Mouse (Mus musculus) ES-E14 (cell line): ENCODE results near the gene Ppp1r13b. TPM values are rescaled to one million over a fixed set of nuclear protein-coding genes. Genes with fewer than 3 reads are reported as not detected.

Experiments
- DNase-seq: peaks from one replicate; pipeline ENCODE4 v3.0.0-alpha.2; 2013; ENCODE audit warnings: low read depth, low spot score
- H3K27ac ChIP-seq: 2 replicates; pipeline ENCODE4 v1.5.1; 2012; ENCODE audit warnings: low read depth, mild to moderate bottlenecking, low read length, moderate library complexity, mixed read lengths; ENCODE audit not compliant: poor library complexity, insufficient read depth, severe bottlenecking
- H3K36me3 ChIP-seq: 2 replicates; pipeline ENCODE4 v1.6.1; 2012; ENCODE audit warnings: mild to moderate bottlenecking, low read length, moderate library complexity, mixed read lengths; ENCODE audit not compliant: control insufficient read depth, poor library complexity, insufficient read depth, severe bottlenecking
- H3K4me1 ChIP-seq, 2 experiments: fragments of 150-350 bp in 1 of 2; sonication (generic) in 1 of 2; 2 replicates each; pipeline ENCODE4 v1.6.1; 2012; ENCODE audit warnings: low read length in 2 of 2, mild to moderate bottlenecking in 1 of 2, mixed read lengths in 1 of 2; ENCODE audit not compliant: control insufficient read depth in 2 of 2, insufficient read depth in 2 of 2, poor library complexity in 1 of 2
- H3K4me3 ChIP-seq, 2 experiments: fragments of 150-350 bp in 1 of 2; sonication (generic) in 1 of 2; 2 replicates each; pipeline ENCODE4 v1.5.1; 2012; ENCODE audit warnings: low read length in 2 of 2, low read depth in 1 of 2, mild to moderate bottlenecking in 1 of 2, mixed read lengths in 1 of 2; ENCODE audit not compliant: insufficient read depth in 1 of 2, poor library complexity in 1 of 2, severe bottlenecking in 1 of 2
- H3K9ac ChIP-seq: 2 replicates; pipeline ENCODE4 v1.6.1; 2012; ENCODE audit warnings: low read depth, mild to moderate bottlenecking, low read length, mixed read lengths; ENCODE audit not compliant: poor library complexity, insufficient read depth, severe bottlenecking
- H3K9me3 ChIP-seq: fragments of 150-350 bp; sonication (generic); 2 replicates; pipeline ENCODE4 v1.6.1; 2012; ENCODE audit warnings: low read depth, mild to moderate bottlenecking, low read length; ENCODE audit not compliant: control insufficient read depth, insufficient read depth
- CHD2 ChIP-seq: IDR thresholded peaks from 2 replicates; pipeline ENCODE4 v1.6.1; 2014; ENCODE audit warnings: mild to moderate bottlenecking, low read depth, low read length, inconsistent platforms
- HCFC1 ChIP-seq: IDR thresholded peaks from 2 replicates; pipeline ENCODE4 v1.6.1; 2012; ENCODE audit warnings: low read length, inconsistent platforms, borderline replicate concordance; ENCODE audit not compliant: insufficient read depth
- MAFK ChIP-seq: IDR thresholded peaks from 2 replicates; pipeline ENCODE4 v1.6.1; 2014; ENCODE audit warnings: mild to moderate bottlenecking, low read depth, low read length, inconsistent platforms; ENCODE audit not compliant: insufficient read depth
- ZC3H11A ChIP-seq: IDR thresholded peaks from 2 replicates; pipeline ENCODE4 v1.6.1; 2012; ENCODE audit warnings: low read depth, mild to moderate bottlenecking, inconsistent platforms, low read length, borderline replicate concordance
- ZNF384 ChIP-seq: IDR thresholded peaks from 2 replicates; pipeline ENCODE4 v1.6.1; 2012; ENCODE audit warnings: low read depth, low read length, inconsistent platforms
- in situ Hi-C, 2 experiments: fragments of 600-800 bp; cut with MboI; formaldehyde crosslinking; loops; one replicate each; pipeline ENCODE4 v1.15.1; 2025; ENCODE audit warnings: low sequenced_read_pairs in 2 of 2, inconsistent platforms in 1 of 2; ENCODE audit not compliant: unreplicated experiment in 2 of 2
- total RNA-seq: library from RNA; depleted of rRNA; stranded (reverse); fragments of 300-350 nt; gene quantifications from 2 replicates; pipeline ENCODE4 v1.2.3, GENCODE M21; 2012

Gene Ppp1r13b
- total RNA-seq, 1 experiment = 4.4 TPM

DNA sequence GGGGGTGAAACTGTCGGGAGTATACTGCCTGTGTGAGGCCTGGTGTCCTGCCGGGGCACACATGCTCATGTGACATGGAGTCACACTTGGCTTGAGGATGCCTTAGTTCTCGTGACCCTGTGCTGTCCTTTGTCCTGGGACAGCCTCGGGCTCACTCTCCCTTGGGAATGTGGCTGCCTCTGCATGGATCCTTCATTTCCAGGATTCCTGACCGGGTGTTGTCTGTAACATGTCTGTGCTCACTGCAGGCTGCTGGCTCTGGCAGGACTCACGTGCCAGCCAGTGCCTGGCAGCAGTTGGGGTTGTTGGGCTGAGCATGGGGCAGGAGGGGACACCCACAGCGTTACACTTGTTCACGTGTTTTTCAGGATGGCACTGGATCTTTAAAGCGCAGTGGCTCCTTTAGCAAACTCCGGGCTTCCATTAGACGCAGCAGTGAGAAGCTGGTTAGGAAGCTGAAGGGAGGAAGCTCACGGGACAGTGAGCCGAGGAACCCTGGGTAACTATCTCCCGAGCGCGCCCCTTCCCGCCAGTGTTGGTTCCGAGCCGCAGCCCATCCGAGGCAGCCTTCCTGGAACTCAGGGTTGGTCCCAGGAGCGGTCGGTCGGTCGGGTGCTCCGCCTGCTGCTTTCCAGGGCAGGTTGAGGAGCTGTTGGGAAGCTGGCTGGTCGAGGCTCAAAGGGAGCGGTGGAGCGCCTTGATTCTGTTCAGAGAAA, 112.6 kb downstream of the Ppp1r13b start:
- Histone ChIP-seq H3K36me3 (peaks cover 23% of the 10 kb centered on the region; the same call in 1 of the 2 replicates), H3K4me1 (peaks cover 0 to 9% of the 10 kb centered on the region in 2 experiments; a peak in 2 of 4 replicates), H3K4me3 (peak overlapping the region; percentile 20 to 33; a peak in 2 of 4 replicates), H3K9ac (peak overlapping the region; percentile 14), H3K27ac (no peak overlapping the region), H3K9me3 (no peaks in the 10 kb centered on the region)
- TF ChIP-seq CHD2 (no peak), ZC3H11A (no peak), HCFC1 (no peak), ZNF384 (no peak), MAFK (no peak)
- in situ Hi-C loops = no loop called here
- DNase-seq = no peak

GRCm38 (mm10) chr12:111794526-111795179, 113.3 kb downstream of the Ppp1r13b start:
- TF ChIP-seq MAFK (no peak), ZC3H11A (no peak), CHD2 (no peak), HCFC1 (no peak), ZNF384 (no peak)
- Histone ChIP-seq H3K9me3 (no peaks in the 10 kb centered on the region), H3K36me3 (peaks cover 29% of the 10 kb centered on the region), H3K9ac (peak overlapping the region; percentile 8; the same call in 1 of the 2 replicates), H3K27ac (no peak overlapping the region), H3K4me1 (peaks cover 0 to 12% of the 10 kb centered on the region in 2 experiments; a peak in 2 of 4 replicates), H3K4me3 (no peak overlapping the region)
- in situ Hi-C loops = no loop called here
- DNase-seq = no peak

- no peak overlapping the region for H3K27ac ChIP-seq
- in situ Hi-C loops = no loop called here
- TF ChIP-seq ZC3H11A (no peak), MAFK (no peak), CHD2 (no peak), HCFC1 (no peak), ZNF384 (no peak)
- no peak for DNase-seq
- H3K4me3 ChIP-seq = no peak overlapping the region; a peak in 1 of 4 replicates
- no peaks in the 10 kb centered on the region for H3K9me3 ChIP-seq
- H3K4me1 ChIP-seq = peaks cover 0 to 15% of the 10 kb centered on the region in 2 experiments; a peak in 2 of 4 replicates
- H3K9ac ChIP-seq = no peak overlapping the region
- H3K36me3 ChIP-seq = peaks cover 34% of the 10 kb centered on the region
Measured at GRCm38 (mm10) chr12:111794102-111794501, 113.8 kb downstream of the Ppp1r13b start.

GRCm38 (mm10) chr12:111791474-111792104, 116.3 kb downstream of the Ppp1r13b start:
- no peak overlapping the region for H3K4me3 ChIP-seq
- H3K4me1 ChIP-seq = peaks cover 0 to 22% of the 10 kb centered on the region in 2 experiments; a peak in 3 of 4 replicates
- no peaks in the 10 kb centered on the region for H3K9me3 ChIP-seq
- H3K27ac ChIP-seq = no peak overlapping the region
- H3K36me3 ChIP-seq = peaks cover 46% of the 10 kb centered on the region
- TF ChIP-seq HCFC1 = no peak
- TF ChIP-seq ZC3H11A = no peak
- no peak for TF ChIP-seq CHD2
- in situ Hi-C loops = no loop called here
- DNase-seq = no peak
- no peak overlapping the region for H3K9ac ChIP-seq
